Mouse (Mus musculus): Measurements from ENCODE around the gene Gm20388. TPM values are rescaled to one million over a fixed set of nuclear protein-coding genes. Genes with fewer than 3 reads are reported as not detected.
A peak's percentile ranks its signal among the peaks of the same experiment; 100 is the strongest.

Gene Gm20388
- polyA plus RNA-seq, 1 experiment from 2014 or later = not detected

DNA sequence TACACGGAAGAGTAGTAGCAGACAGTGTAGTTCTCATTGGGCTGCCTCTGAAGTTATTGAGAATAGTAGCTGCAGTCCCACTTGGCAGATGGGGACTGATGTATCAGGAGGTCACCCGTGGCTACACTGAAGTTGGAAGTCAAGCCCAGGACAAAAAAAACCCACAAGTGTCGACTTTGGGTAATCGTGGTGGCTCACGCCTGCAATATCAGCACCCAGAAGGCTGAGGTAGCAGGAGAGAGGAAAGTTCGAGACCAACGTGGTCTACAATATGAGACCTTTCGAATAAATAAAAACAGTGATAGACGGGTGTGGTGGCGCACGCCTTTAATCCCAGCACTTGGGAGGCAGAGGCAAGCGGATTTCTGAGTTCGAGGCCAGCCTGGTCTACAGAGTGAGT lies 1674.1 kb downstream of the Gm20388 start:
- Histone ChIP-seq H3K27me3 (ENCODE audit: control insufficient read depth, insufficient read depth, low read length) (no peaks in the 10 kb centered on the region), H3K4me3 (ENCODE audit: low read depth, low read length) (peak overlapping the region; percentile 54), H3K4me1 (replicated peaks; ENCODE audit: control insufficient read depth, insufficient read depth) (0 out of 2 replicates have a peak, but pooled peaks cover 3% of the 10 kb centered on the region), H3K9ac (ENCODE audit: low read length) (peak overlapping the region; percentile 77), H3K36me3 (ENCODE audit: control insufficient read depth, insufficient read depth, low read length) (no peaks in the 10 kb centered on the region), H3K9me3 (ENCODE audit: control insufficient read depth, low read length) (no peaks in the 10 kb centered on the region), H3K27ac (replicated peaks) (0 out of 2 replicates have a peak overlapping the region, but pooled peaks have one; percentile 80), H3K4me2 (replicated peaks; ENCODE audit: low read depth) (peak overlapping the region; percentile 63)
- DNase-seq (ENCODE audit: low spot score) (no peak), ATAC-seq (ENCODE audit: low FRiP score, low TSS enrichment) (no peak)
- TF ChIP-seq EP300 (optimal IDR thresholded peaks at IDR 0.05) (no peak), CTCF (IDR thresholded peaks at IDR 0.05; ENCODE audit: low read depth) (no peak)
- WGBS = 43% methylated on average over 13 of the region's 13 CpGs

DNA sequence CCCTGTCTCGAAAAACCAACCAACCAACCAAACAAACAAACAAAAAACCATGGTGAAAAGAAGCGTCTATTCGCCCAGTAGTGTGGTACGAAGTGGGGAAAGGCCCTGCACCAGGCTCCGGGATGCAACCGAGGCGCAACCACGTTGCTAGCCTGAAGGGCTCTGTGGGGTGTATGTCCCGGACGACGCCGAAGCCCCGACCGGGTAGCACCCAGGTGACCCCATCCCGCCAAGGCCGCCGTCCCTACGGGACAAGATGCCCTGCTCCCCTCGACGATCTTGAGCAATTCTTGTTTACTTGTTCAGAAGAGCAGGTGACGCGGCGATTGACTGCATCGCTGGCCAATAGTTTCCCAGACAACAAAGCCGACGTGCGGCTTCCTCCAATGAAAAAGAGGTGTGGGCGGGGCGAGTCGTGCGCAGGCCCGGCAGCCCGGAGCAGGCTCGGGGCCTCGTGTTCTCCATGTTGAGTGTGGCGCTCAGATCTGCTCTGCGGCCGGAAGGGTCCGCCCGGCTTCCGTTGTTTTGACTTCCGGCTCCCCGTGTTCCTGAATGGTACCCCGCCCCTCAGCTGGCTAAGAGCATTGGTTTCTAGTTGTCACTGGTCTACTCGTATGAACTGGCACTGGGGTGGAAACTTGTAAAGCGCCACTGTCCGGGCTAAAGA lies 1674.7 kb downstream of the Gm20388 start:
- Histone ChIP-seq H3K4me2 (replicated peaks; ENCODE audit: low read depth) (peak overlapping the region; percentile 63), H3K4me1 (replicated peaks; ENCODE audit: control insufficient read depth, insufficient read depth) (0 out of 2 replicates have a peak, but pooled peaks cover 3% of the 10 kb centered on the region), H3K27me3 (ENCODE audit: control insufficient read depth, insufficient read depth, low read length) (no peaks in the 10 kb centered on the region), H3K27ac (replicated peaks) (peak overlapping the region; percentile 80; the same call in 1 of the 2 replicates), H3K9ac (ENCODE audit: low read length) (peak overlapping the region; percentile 77), H3K9me3 (ENCODE audit: control insufficient read depth, low read length) (no peaks in the 10 kb centered on the region), H3K36me3 (ENCODE audit: control insufficient read depth, insufficient read depth, low read length) (no peaks in the 10 kb centered on the region), H3K4me3 (ENCODE audit: low read depth, low read length) (peak overlapping the region; percentile 54)
- DNase-seq (ENCODE audit: low spot score) (peak; percentile 99), ATAC-seq (ENCODE audit: low FRiP score, low TSS enrichment) (peak; percentile 94)
- under 1% methylated on average over 47 of the region's 47 CpGs for WGBS
- no peak for TF ChIP-seq CTCF (IDR thresholded peaks at IDR 0.05; ENCODE audit: low read depth)
- TF ChIP-seq EP300 (optimal IDR thresholded peaks at IDR 0.05) = peak; percentile 83

DNA sequence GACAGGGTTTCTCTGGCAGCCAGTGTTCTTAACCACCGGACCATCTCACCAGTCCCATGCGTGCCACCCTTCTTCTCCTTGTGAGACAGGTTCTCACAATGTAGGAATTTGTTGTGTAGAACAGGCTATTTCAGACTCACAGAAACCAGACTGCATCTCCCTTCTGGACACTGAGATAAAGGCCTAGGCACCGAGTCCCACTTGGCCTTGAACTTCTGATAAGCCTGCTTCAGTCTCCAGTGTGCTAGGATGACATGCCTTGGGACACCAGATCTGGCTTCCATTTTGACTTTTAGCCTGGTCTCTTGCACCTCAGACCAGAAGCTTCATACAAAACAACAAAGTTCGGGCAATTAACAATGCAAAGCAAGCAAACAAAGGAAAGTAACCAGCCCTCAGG lies 1678.1 kb downstream of the Gm20388 start:
- no peaks in the 10 kb centered on the region for H3K36me3 ChIP-seq (ENCODE audit: control insufficient read depth, insufficient read depth, low read length)
- no peaks in the 10 kb centered on the region for H3K9me3 ChIP-seq (ENCODE audit: control insufficient read depth, low read length)
- 86% methylated on average over 4 of the region's 4 CpGs for WGBS
- TF ChIP-seq EP300 (optimal IDR thresholded peaks at IDR 0.05) (no peak), CTCF (IDR thresholded peaks at IDR 0.05; ENCODE audit: low read depth) (no peak)
- peaks cover 9% of the 10 kb centered on the region for H3K4me1 ChIP-seq (replicated peaks; ENCODE audit: control insufficient read depth, insufficient read depth)
- ATAC-seq (ENCODE audit: low FRiP score, low TSS enrichment) (no peak), DNase-seq (ENCODE audit: low spot score) (no peak)
- H3K27ac ChIP-seq (replicated peaks) = no peak overlapping the region
- H3K27me3 ChIP-seq (ENCODE audit: control insufficient read depth, insufficient read depth, low read length) = no peaks in the 10 kb centered on the region
- H3K4me3 ChIP-seq (ENCODE audit: low read depth, low read length) = no peak overlapping the region
- no peak overlapping the region for H3K9ac ChIP-seq (ENCODE audit: low read length)
- no peak overlapping the region for H3K4me2 ChIP-seq (replicated peaks; ENCODE audit: low read depth)

DNA sequence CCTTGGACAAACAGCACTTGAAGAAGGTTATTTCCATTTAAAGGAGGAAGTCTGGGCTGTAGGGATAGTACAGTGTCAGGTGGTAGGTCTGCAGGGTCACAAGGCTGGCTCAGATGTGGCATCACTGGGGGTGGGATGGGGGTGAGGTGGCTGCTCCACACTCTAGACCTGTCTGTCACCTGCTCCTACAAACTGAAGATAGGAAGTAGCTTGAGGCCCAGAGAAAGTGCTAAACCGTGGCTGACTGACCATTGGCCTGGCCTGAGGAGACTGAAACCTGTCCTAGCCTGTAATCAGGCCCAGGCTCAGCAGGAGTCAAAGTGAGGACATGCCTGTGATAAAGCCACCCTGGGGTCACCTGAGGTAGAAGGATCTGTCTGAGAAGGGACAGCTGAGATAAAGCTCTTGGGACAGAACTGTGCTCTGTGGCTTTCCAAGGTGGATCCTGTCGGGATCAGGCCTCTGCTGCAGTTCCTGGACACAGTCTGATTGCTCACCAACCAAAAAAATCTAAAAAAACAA lies 1678.6 kb downstream of the Gm20388 start:
- H3K4me1 ChIP-seq (replicated peaks; ENCODE audit: control insufficient read depth, insufficient read depth) = peaks cover 9% of the 10 kb centered on the region
- no peak overlapping the region for H3K4me3 ChIP-seq (ENCODE audit: low read depth, low read length)
- no peak for TF ChIP-seq EP300 (optimal IDR thresholded peaks at IDR 0.05)
- TF ChIP-seq CTCF (IDR thresholded peaks at IDR 0.05; ENCODE audit: low read depth) = no peak
- H3K4me2 ChIP-seq (replicated peaks; ENCODE audit: low read depth) = no peak overlapping the region
- ATAC-seq (ENCODE audit: low FRiP score, low TSS enrichment) (no peak), DNase-seq (ENCODE audit: low spot score) (no peak)
- H3K27ac ChIP-seq (replicated peaks) = no peak overlapping the region
- H3K9me3 ChIP-seq (ENCODE audit: control insufficient read depth, low read length) = no peaks in the 10 kb centered on the region
- H3K36me3 ChIP-seq (ENCODE audit: control insufficient read depth, insufficient read depth, low read length) = no peaks in the 10 kb centered on the region; the same call in 1 of the 2 replicates
- H3K9ac ChIP-seq (ENCODE audit: low read length) = no peak overlapping the region
- H3K27me3 ChIP-seq (ENCODE audit: control insufficient read depth, insufficient read depth, low read length) = no peaks in the 10 kb centered on the region
- WGBS = 29% methylated on average over 2 of the region's 2 CpGs

DNA sequence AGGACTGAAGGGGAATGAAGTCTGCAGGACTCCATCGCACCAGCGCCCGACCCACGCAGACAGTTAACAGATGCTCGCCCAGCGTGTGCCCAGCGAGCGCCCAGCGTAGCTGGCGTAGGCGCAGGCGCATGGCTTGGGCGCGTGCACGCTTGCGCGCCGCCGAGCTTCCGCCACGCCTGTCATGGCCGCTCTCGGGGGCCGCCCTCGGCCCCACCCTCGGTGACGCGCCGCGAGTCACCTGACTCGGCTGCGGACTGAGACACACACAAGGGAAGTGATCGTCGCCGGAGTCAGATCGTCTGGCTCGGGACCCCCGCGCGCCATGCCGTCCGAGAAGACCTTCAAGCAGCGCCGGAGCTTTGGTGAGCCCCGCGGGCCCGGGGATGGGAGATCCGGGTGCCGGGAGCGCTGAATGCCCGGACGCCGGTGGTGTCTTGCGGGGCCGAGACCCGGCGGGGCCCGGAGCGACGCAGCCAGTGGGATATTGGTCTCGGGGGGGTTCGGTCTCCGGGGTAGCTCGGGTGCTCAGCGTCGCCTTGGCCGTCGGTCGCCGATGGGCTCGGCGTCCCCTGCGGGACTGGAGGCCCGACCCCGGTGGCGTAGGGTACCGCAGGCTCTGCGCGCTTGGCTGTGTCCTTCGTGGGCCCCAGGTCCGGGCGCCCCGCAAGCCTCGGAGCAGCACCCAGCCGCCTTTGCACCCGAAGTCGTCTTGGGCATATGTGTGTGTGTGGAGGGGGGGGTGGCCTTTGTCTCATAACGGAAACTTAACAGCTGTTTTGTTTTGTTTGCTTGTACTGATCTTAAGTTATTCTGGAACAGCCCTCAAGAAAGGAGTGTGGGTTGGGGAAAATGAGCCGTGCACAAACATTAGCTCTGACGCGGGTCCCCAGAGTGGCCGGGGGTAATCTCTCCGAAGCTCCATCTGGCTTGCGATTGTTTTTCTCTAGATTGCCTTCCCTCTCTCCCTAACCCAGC lies 1679.8 kb downstream of the Gm20388 start, which contains the start of gene Map1lc3b:
Gene Map1lc3b (plus strand): TSS at position 159 of the 975 bp plus-strand sequence.
- peak within 1 kb of the TSS; percentile 87 for H3K4me2 ChIP-seq (replicated peaks; ENCODE audit: low read depth)

More for the DNA sequence above, 1679.8 kb downstream of the Gm20388 start, which contains the start of gene Map1lc3b:
- Histone ChIP-seq H3K27ac (replicated peaks) (peak within 1 kb of the TSS; percentile 89), H3K9ac (ENCODE audit: low read length) (peak within 1 kb of the TSS; percentile 97), H3K4me1 (replicated peaks; ENCODE audit: control insufficient read depth, insufficient read depth) (peaks cover 6% of the 10 kb centered on the region), H3K4me3 (ENCODE audit: low read depth, low read length) (peak within 1 kb of the TSS; percentile 95), H3K9me3 (ENCODE audit: control insufficient read depth, low read length) (no peaks in the 10 kb centered on the region), H3K36me3 (ENCODE audit: control insufficient read depth, insufficient read depth, low read length) (no peaks in the 10 kb centered on the region; the same call in none of the 2 replicates), H3K27me3 (ENCODE audit: control insufficient read depth, insufficient read depth, low read length) (no peaks in the 10 kb centered on the region)
- DNase-seq (ENCODE audit: low spot score) = peak; percentile 96
- peak; percentile 85 for ATAC-seq (ENCODE audit: low FRiP score, low TSS enrichment)
- TF ChIP-seq EP300 (optimal IDR thresholded peaks at IDR 0.05) (no peak), CTCF (IDR thresholded peaks at IDR 0.05; ENCODE audit: low read depth) (no peak)
- under 1% methylated on average over 90 of the region's 94 CpGs for WGBS
